ENCODE assay signal across 13 mouse cellular contexts in the genomic region with DNA sequence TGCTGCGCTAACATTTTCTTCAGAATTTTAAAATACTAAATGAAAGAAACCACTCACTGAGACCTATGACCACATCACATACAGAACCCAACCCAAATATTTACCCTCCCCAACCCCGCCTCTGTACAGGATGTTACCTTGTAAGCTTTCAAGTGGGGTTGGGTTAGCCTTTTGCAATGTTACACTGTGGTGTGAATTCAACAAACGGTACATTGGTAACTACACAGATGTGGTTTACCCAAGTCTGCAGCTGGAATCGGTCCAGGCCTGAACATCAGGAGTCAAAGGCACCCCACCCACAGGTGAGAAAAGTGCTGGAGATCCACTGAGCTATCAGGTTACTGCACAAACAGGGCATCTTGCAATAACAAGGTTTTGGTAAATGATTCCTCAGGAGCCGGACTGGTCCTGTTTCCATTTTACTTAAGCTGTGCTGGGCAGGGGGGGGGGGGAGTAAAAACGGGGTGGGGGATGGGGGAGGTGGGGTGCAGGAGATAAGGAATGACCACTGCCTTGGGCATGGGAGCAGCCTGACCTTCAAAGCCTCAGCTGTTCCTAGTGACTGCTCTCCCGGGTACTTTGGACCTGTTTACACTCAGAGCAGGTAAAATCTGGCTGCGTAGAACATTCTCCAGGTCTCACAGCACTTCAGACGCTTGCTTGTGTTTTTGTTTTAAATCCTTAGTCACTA. TPM values are rescaled to one million over a fixed set of nuclear protein-coding genes. Genes with fewer than 3 reads are reported as not detected.
DNase-seq lines count a peak whose midpoint lies in the region; ATAC-seq and TF ChIP-seq lines count a peak whose summit lies in the region.
"Had no signal": no experiment of that assay in that cellular context is flagged by ENCODE, and none has a peak within 500 bp of the region (broad histone marks: within the 10 kb centered on the region; RNA-seq: fewer than 3 reads in every experiment).

No protein-coding gene starts in this region.

- ATAC-seq in limb, embryonic 14.5 days (ENCODE audit: low FRiP score, low read depth), result peak; percentile 56
- ATAC-seq in hindbrain, embryonic 11.5 days (ENCODE audit: low FRiP score), result no peak
- no peak for ATAC-seq in forebrain, embryonic 16.5 days
- ATAC-seq in megakaryocyte-erythroid progenitor cell, adult 5-6 weeks (replicated peaks; ENCODE audit: low FRiP score, low TSS enrichment, poor library complexity, severe bottlenecking), result no peak
- ATAC-seq: forebrain, postnatal 0 days had no signal

- H3K27ac ChIP-seq in limb, embryonic 14.5 days (replicated peaks; ENCODE audit: low read depth, low read length), result 0 out of 2 replicates have a peak overlapping the region, but pooled peaks have one; percentile 28
- H3K27ac ChIP-seq in hindbrain, embryonic 11.5 days (ENCODE audit: low read depth, low read length), result no peak overlapping the region
- H3K27ac ChIP-seq in forebrain, embryonic 16.5 days (ENCODE audit: low read length), result no peak overlapping the region

- no peak overlapping the region for H3K9ac ChIP-seq in limb, embryonic 14.5 days (ENCODE audit: low read depth, low read length, severe bottlenecking)
- H3K9ac ChIP-seq in hindbrain, embryonic 11.5 days (ENCODE audit: low read depth, low read length), result no peak overlapping the region
- H3K9ac ChIP-seq in forebrain, embryonic 16.5 days (replicated peaks; ENCODE audit: low read depth, low read length), result no peak overlapping the region
- H3K9ac ChIP-seq: forebrain, postnatal 0 days had no signal

- no peak for TF ChIP-seq POLR2A in limb, embryonic 14.5 days (IDR thresholded peaks at IDR 0.05; ENCODE audit: borderline replicate concordance, extremely low read depth, insufficient read depth, insufficient read length)

- no peak overlapping the region for H3K4me3 ChIP-seq in limb, embryonic 14.5 days (replicated peaks; ENCODE audit: low read length)
- H3K4me3 ChIP-seq in hindbrain, embryonic 11.5 days (ENCODE audit: low read depth, low read length), result no peak overlapping the region
- no peak overlapping the region for H3K4me3 ChIP-seq in forebrain, embryonic 16.5 days (replicated peaks; ENCODE audit: low read length)
- H3K4me3 ChIP-seq: myocyte had no signal

- peaks cover 11% of the 10 kb centered on the region; the same call in 1 of the 2 replicates for H3K4me1 ChIP-seq in limb, embryonic 14.5 days (ENCODE audit: control insufficient read depth, insufficient read depth, low read length)
- H3K4me1 ChIP-seq in hindbrain, embryonic 11.5 days (replicated peaks; ENCODE audit: control insufficient read depth, insufficient read depth, low read length), result no peaks in the 10 kb centered on the region
- no peaks in the 10 kb centered on the region for H3K4me1 ChIP-seq in forebrain, embryonic 16.5 days (replicated peaks; ENCODE audit: control insufficient read depth, insufficient read depth, low read length)

- WGBS in limb, embryonic 14.5 days, result 58% methylated on average over 9 of the region's 9 CpGs
- WGBS in hindbrain, embryonic 11.5 days, result 81% methylated on average over 8 of the region's 9 CpGs
- 80% methylated on average over 9 of the region's 9 CpGs for WGBS in forebrain, embryonic 16.5 days

- peak; percentile 19 for DNase-seq in urinary bladder, postnatal 14 days (ENCODE audit: low spot score)
- no peak for DNase-seq in urinary bladder, postnatal 10 days (ENCODE audit: low spot score)
- peak; percentile 12 for DNase-seq in limb, embryonic 14.5 days (ENCODE audit: low spot score)
- DNase-seq in lung, postnatal 36 days, result peak; percentile 86
- DNase-seq in hindbrain, embryonic 11.5 days (ENCODE audit: low spot score), result no peak
- no peak for DNase-seq in cerebellum, adult 8-10 months
- DNase-seq: forebrain, postnatal 0 days had no signal

- H3K4me2 ChIP-seq in limb, embryonic 14.5 days (replicated peaks; ENCODE audit: low read depth, low read length, severe bottlenecking), result no peak overlapping the region
- H3K4me2 ChIP-seq in hindbrain, embryonic 11.5 days (replicated peaks; ENCODE audit: low read depth, low read length), result no peak overlapping the region
- no peak overlapping the region for H3K4me2 ChIP-seq in forebrain, embryonic 16.5 days (ENCODE audit: low read length)

- no peaks in the 10 kb centered on the region for H3K36me3 ChIP-seq in limb, embryonic 14.5 days (ENCODE audit: control insufficient read depth, insufficient read depth, low read length)
- H3K36me3 ChIP-seq in hindbrain, embryonic 11.5 days (ENCODE audit: control insufficient read depth, insufficient read depth, low read length), result no peaks in the 10 kb centered on the region
- peaks cover 4% of the 10 kb centered on the region for H3K36me3 ChIP-seq in forebrain, embryonic 16.5 days (ENCODE audit: control insufficient read depth, insufficient read depth)

- H3K9me3 ChIP-seq in limb, embryonic 14.5 days (ENCODE audit: control insufficient read depth, low read length), result no peaks in the 10 kb centered on the region
- no peaks in the 10 kb centered on the region for H3K9me3 ChIP-seq in hindbrain, embryonic 11.5 days (ENCODE audit: control insufficient read depth, low read length)
- H3K9me3 ChIP-seq in forebrain, embryonic 16.5 days (ENCODE audit: control insufficient read depth, low read length), result no peaks in the 10 kb centered on the region

- no peaks in the 10 kb centered on the region for H3K27me3 ChIP-seq in limb, embryonic 14.5 days (ENCODE audit: control insufficient read depth, insufficient read depth, low read length)
- H3K27me3 ChIP-seq in hindbrain, embryonic 11.5 days (ENCODE audit: control insufficient read depth, insufficient read depth, low read length), result no peaks in the 10 kb centered on the region
- H3K27me3 ChIP-seq in forebrain, embryonic 16.5 days (replicated peaks; ENCODE audit: control insufficient read depth, insufficient read depth, low read length), result no peaks in the 10 kb centered on the region

RNA-seq across cellular contexts. Expression of gene Atp6v0a4, which starts 3.6 kb away (rescaled TPM):
- polyA plus RNA-seq in limb, embryonic 14.5 days (2012; rRNA removed), result 1.9 and 2.2 TPM in 2 replicates
- polyA plus RNA-seq in limb, embryonic 14.5 days (2014; fragmentation: Nextera tagmentation; extraction: Ambion mirVana), result 1.4 and 1.8 TPM in 2 replicates
- not detected in 2 replicates for polyA plus RNA-seq in hindbrain, embryonic 11.5 days (2014; fragmentation: Nextera tagmentation; extraction: Ambion mirVana)
- 0.09 and 0.27 TPM in 2 replicates for polyA plus RNA-seq in forebrain, embryonic 16.5 days (2015; fragmentation: Nextera tagmentation; extraction: Ambion mirVana)
- total RNA-seq in megakaryocyte-erythroid progenitor cell, adult 5-6 weeks (2014; fragmentation: Nextera tagmentation), result 0.46 and 0.79 TPM in 2 replicates
- 2.5 TPM in 1 of 2 replicates, not detected in the other for total RNA-seq in megakaryocyte-erythroid progenitor cell, adult 5-6 weeks (2017)
- total RNA-seq: hematopoietic stem cell, adult 5-6 weeks had no signal
- polyA plus RNA-seq: small intestine, adult 2 months had no signal

RNA-seq across cellular contexts. Expression of gene Tmem213, which starts 11.8 kb away (rescaled TPM):
- polyA plus RNA-seq in limb, embryonic 14.5 days (2012; rRNA removed), result 0.70 and 0.73 TPM in 2 replicates
- polyA plus RNA-seq in limb, embryonic 14.5 days (2014; fragmentation: Nextera tagmentation; extraction: Ambion mirVana), result 0.80 and 1.1 TPM in 2 replicates
- polyA plus RNA-seq in hindbrain, embryonic 11.5 days (2014; fragmentation: Nextera tagmentation; extraction: Ambion mirVana), result not detected in 2 replicates
- not detected in 2 replicates for polyA plus RNA-seq in forebrain, embryonic 16.5 days (2015; fragmentation: Nextera tagmentation; extraction: Ambion mirVana)
- not detected in 2 replicates for total RNA-seq in megakaryocyte-erythroid progenitor cell, adult 5-6 weeks (2014; fragmentation: Nextera tagmentation)
- not detected in 2 replicates for total RNA-seq in megakaryocyte-erythroid progenitor cell, adult 5-6 weeks (2017)
- total RNA-seq: forebrain, postnatal 0 days; hematopoietic stem cell, adult 5-6 weeks; left cerebral cortex, postnatal 36 days had no signal
- polyA plus RNA-seq: forebrain, postnatal 0 days; myocyte; small intestine, adult 2 months had no signal

Comparison
In these comparisons a context has a peak if more than half of its experiments do, and no peak if none do; other contexts are left out.
1. DNase-seq: peak in urinary bladder, postnatal 14 days (single experiment), limb, embryonic 14.5 days (single experiment) and lung, postnatal 36 days (single experiment); none in urinary bladder, postnatal 10 days (single experiment), hindbrain, embryonic 11.5 days (single experiment) and cerebellum, adult 8-10 months (single experiment).